Mouse (Mus musculus): ENCODE data around the gene Ccdc42. TPM values are rescaled to one million over a fixed set of nuclear protein-coding genes. Genes with fewer than 3 reads are reported as not detected.

Gene Ccdc42
- total RNA-seq (2014; fragmentation: Nextera tagmentation) (not detected in 2 replicates), total RNA-seq (2017) (not detected in 2 replicates)

DNA sequence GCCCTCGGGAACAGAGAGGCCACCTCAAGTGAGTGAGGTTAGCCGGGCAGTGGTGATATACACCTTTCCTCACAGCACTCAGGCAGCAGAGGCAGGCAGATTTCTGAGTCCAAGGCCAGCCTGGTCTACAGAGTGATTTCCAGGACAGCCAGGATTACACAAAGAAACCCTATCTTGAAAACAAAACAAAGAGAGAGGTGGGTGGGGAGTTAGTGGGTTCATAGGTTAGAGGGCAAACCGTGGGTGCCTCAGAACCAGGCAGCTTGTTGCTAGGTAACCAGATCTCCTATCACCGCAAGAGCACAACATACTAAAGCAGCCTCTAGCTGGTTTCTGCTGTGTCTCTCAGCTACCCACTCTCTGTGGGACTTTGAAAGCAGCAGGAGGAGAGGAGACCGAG, at the start of gene Ccdc42:
Gene Ccdc42, plus strand, starts transcription at position 301 of the 400 bp plus-strand sequence.
- ATAC-seq (replicated peaks; ENCODE audit: poor library complexity, severe bottlenecking): no peak

DNA sequence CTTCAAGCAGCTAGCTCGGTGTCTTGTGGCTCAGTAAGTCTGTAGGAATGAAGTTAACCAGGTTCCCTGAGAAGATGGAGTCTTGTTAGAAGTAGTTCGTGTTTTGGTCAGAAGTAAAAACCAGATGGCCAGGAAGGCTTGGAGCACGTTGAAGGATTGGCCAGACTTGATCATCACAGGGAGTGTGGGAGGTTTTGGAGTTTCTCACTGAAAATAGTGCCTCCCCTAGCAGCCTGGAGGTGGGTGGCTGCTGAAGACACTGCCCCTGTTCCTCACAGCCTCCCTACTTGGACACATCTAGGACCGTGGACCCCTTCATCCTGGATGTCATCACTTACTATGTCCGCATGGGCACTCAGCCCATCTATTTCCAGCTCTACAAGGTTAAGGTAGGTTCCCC, 47.2 kb upstream of the Ccdc42 start:
- no peak for ATAC-seq (replicated peaks; ENCODE audit: poor library complexity, severe bottlenecking)

DNA sequence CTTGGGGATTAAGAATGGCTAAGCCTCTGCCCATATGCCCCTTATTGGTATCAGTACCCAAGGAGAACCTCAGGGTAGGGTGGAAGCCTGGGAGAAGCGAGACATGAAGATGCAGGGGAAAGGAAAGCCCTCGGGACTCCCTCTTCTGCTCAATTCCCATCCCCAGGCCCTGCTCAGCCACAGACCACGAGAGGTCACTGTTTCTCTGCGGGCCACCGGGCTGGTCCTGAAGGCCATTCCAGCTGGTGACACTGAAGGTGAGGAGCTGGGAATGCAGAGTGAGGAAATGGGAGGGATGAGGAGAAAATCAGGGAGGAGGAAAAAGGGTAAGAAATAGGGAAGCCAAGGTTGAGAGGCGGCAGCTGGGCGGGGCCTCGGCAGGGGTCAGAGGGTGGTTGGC, 42.3 kb upstream of the Ccdc42 start:
- ATAC-seq (replicated peaks; ENCODE audit: poor library complexity, severe bottlenecking): no peak

DNA sequence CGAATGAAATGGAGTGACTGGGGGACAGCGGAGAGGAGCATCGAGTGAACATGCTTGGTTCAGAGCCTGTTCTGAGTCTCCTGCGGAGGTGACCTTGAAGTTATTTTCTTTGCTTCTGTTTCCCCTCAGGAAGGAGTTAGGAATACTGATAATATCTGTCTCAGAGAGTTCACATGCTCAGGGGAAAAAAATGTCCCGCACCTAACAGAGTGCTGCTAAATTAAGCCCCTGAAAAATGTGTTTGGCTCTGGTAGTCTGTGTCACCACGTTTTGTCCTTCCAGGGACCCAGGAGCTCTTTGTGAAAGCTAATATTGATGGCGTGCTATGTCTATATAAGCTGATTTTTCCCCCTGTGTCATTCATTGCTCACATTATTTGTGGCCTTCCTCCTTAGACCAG, 41.6 kb upstream of the Ccdc42 start:
- ATAC-seq (replicated peaks; ENCODE audit: poor library complexity, severe bottlenecking): no peak

DNA sequence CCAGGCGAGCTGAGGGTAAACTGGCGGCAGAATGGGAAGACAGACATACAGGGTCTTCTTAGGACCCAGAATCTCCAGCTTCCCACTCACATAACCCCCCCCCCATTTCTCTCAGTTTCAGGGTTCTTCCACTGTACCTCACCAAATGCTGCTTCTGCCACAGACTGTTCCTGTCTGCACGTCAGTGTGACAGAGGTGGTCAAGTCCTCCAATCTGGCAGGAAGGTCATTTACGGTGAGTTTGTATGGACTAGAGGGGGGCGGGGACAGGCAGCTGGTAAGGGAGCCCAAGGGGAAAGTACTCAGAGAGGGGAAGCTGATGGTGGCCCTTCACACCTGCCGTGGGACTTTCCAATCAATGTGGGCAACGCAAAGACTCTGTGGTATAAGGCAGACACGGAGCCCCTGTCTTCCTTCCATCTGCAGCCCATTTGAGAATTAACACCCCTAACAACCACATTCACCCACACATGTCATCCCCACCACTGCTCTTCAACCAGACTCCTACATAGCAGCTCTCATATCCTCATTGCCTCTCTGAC, 41.1 kb upstream of the Ccdc42 start:
- ATAC-seq (replicated peaks; ENCODE audit: poor library complexity, severe bottlenecking): no peak

DNA sequence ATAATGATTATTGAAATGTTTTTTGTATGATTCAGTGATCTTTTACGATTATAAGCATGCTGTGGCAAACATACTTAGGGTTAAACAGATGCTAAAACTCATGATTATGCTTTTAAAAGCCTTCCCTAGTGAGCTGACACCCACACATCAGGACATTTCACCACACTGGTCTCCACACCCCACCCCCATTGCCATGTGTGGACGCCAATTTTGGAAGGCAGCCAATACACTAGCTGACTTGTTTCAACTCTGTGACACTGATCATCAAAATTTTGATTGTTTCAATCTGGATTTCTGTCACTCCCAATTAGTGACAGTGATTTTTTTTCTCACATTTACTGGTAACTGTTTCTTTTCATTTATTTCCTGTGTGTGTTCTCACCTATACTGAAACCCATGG, 39.3 kb upstream of the Ccdc42 start:
- ATAC-seq (replicated peaks; ENCODE audit: poor library complexity, severe bottlenecking): no peak

DNA sequence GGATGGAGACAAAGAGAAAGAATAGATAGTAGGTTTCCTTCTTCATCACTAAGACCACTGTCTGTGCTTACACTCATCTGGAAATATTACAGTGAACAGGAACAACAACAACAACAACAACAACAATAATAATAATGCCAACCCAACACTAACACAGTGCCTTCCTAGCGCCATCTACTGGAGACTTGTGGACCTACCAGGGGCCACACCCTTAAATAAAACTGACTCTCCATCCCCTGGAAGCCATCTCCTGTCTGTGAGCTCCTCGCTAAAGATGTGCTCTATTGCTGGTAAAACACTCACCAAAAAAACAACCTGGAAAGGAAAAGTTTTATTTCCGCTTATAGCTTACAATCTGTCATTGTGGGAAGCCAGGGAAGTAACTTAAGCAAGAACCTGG, 37.2 kb upstream of the Ccdc42 start:
- ATAC-seq (replicated peaks; ENCODE audit: poor library complexity, severe bottlenecking): 0 out of 2 replicates have a peak, but pooled peaks have one; percentile 42

DNA sequence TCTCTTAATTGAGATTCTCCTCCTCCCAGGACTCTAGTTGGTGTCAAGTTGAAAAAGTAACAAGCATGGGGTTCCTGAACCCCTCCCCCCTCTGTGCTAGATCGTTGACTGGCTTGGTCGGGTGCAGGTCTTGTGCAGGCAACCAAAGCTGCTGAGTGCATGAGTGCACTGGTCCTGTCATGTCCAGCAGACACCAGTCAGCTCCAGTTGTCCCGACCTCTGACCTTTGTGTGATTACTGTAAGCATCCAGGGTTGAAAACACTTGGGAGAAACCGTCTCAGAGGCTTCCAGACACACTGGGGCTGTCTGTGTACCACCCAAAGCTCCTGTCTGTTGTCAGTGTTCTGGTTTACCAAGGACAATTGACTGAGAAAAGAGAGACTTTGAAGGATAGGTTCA, 36.5 kb upstream of the Ccdc42 start:
- no peak for ATAC-seq (replicated peaks; ENCODE audit: poor library complexity, severe bottlenecking)

DNA sequence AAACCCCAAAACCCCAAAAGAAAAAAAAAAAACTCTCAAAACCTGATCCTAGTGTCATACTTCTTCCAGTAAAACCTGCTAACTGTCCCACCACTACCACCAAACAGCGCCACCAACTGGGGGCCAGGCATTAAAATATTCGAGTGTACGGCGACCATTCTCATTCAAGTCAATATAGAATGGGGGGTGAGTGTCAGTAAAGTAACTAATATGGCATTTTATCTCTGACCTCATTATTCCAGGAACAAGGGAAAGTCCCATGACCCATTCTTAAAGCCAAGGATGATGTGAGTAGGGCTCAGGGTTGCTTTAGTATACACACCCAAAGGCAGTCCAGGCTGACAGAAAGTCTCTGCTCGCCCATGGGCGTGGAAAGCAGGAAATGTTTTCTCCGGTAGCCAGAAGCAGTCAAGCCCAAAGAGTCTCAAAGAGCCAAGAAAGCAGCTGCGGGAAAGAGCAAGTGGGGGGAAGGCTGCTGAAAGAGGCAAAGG, 32.8 kb upstream of the Ccdc42 start:
- ATAC-seq (replicated peaks; ENCODE audit: poor library complexity, severe bottlenecking): no peak

DNA sequence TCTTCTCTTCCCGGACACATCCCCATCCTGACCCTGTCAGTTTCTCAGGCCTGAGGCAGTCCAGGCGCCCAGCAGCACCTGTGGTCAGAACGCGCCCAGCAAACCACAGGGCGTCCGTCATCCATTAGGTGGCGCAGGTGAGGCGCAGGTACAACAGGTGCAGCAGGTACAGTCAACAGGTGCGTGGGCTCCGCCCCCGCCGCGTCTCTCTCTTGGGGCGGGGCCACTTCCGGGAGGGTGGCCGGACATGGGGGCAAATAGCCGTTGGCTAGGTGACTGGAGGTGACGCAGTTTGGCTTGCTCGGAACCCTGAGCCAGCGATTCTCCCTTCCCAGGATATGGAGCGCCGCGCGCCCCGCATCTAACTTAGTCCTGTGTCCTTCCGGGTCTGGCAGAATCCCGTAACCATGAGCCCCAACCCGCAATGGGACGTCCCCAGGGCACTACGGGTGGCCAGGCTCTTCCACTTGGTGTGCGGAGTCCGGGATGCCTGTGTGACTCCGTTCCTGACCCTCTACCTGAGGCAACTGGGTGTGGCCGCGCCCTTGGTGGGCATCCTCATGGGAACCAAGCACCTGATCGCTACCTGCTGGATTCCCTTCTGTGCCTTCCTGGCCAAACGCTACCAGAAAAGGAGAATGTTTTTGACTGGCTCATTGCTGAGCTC, 30.8 kb upstream of the Ccdc42 start, which contains the start of gene Mfsd6l:
Gene Mfsd6l, plus strand, starts transcription at position 269 of the 667 bp plus-strand sequence.
- no peak for ATAC-seq (replicated peaks; ENCODE audit: poor library complexity, severe bottlenecking)

DNA sequence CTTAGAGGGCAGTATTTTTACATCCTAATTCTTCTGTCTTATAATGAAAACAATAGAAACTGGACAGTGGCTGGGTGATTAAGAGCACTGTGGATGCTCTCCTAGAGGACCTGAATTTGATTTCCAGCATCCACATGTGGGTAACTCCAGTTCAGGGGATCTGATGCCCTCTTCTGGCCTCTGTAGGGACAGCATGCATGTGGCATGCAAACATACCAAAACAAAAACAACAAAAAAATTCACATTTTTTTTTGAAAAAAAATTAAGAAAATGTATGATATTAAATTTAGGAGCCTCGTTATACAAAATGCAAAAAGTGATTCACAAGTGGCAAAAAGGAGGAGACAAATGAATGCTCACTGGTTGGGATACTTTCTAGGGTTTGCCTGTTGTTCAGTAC, 27.3 kb upstream of the Ccdc42 start:
- no peak for ATAC-seq (replicated peaks; ENCODE audit: poor library complexity, severe bottlenecking)

DNA sequence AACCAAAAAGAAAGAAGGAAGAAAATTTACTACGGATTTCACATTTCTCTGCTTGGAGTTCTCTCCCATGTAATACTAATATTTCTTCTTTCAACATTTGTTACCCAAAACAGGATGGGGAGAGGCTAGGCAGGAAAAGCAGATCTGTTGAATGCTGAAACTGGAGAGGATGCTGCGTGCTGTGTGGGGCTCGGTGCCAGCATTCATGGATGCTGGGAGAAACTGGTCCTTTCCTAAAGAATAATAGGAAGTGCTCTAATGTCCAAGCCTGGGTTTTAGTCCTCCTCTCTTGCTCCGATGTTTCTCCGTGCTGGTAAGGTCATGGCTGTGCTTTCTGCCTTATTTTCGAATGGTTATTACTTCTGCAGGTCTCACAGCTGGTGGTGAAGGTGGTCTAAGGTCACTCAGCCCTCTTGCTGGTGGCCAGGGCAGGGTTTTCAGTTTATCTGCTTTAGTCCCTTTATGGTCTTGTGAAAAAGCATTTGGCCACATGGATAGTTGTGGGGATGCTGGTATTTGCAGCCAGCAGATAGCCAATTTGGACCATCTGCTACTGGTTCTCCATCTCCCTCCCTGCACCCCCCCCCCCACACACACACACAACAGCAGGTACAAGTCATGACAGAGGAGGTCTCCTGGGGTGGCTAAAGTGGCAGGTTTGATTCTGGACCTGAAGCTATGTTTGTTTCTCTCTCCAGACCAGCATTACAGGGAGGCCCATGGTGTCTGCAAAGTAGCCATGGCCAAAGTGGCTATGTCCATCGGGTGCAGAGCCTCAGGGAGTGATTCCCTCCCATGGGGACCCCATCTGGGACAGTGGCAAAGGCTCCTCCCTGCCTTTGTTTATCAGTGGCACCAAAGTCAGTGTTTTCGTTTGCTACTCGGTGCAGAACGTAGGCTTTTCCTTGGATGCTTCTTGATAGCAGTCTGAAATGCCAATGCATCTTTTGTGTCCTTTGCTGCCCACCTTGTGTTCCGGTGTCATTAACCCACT, 24.6 kb upstream of the Ccdc42 start:
- ATAC-seq (replicated peaks; ENCODE audit: poor library complexity, severe bottlenecking): no peak

DNA sequence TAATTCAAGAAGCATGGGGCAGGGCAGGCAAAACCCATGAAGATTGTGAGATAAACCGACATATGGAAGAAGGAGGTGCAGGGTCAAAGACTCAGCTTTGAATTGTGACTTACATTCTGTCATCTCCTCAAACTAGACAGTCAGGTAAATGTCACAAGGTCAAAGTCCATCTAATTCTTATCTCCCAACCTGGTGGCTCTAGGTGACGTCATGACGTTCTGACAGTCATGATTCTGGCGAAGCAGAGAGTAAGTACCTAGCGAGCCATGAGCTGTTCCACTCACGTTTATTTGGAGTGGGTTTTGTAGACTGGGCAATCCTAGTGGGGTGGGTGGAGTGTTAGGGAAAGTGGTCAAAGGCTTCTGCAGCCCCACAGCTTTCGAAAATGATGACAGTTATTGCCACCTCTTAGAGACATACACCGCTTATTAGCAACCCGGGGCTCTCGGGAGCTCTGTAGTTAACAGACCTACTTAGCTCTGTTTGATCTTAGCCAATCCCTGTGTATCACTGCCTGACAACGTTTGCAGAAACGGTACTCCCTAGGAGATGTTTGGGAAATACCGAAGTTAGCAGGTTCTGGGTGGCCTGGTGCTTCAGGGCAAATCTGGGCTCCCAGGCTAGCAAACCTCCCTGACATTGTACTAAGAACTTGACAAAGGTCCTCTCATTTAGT, 22.3 kb upstream of the Ccdc42 start:
- no peak for ATAC-seq (replicated peaks; ENCODE audit: poor library complexity, severe bottlenecking)

DNA sequence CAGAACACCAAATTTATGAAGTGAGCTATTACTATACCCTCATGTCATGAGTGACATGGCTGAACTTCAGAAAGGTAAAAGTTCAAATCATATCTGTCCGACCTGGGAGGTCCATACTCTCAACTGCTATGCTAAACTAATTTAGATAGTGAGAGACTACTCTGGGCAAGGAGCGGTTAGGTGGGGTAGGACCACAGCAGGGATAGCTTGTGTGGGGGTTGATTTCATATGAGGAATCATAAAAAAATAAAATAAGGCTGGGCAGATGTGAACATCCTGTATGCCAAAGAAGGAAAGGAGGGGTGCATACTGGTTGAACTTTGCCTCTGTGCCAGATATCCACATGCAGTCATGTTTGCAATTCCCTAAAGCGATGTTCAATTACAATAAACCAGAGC, 21.8 kb upstream of the Ccdc42 start:
- no peak for ATAC-seq (replicated peaks; ENCODE audit: poor library complexity, severe bottlenecking)

DNA sequence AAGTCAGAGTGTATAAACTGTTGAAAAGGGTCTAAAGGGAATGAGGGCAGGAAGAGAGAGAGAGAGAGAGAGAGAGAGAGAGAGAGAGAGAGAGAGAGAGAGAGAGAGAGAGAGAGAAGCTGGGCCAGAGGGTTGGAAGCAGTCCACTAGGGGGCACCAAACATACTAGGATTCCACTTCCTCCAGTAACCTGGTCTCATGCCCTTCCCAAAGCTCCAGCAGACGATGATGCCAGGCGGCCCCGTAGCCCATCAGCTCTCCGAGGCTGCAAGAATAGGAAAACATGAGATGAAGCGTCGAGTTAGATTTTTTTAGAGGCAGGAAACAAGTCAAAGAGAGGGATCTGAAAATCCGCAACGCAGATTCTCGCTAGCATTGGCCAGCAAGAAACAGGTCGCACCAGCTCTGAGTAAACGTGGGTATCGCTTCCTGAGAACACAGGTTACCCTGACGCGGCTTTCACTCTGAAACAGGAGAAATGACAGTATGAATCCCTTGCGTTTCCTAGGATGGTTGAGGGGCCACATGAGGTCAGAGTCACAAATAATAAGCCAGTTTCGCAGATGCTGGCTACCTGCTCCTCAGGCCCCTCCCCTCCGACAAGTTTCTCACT, 20.3 kb upstream of the Ccdc42 start:
- peak; percentile 69 for ATAC-seq (replicated peaks; ENCODE audit: poor library complexity, severe bottlenecking)

DNA sequence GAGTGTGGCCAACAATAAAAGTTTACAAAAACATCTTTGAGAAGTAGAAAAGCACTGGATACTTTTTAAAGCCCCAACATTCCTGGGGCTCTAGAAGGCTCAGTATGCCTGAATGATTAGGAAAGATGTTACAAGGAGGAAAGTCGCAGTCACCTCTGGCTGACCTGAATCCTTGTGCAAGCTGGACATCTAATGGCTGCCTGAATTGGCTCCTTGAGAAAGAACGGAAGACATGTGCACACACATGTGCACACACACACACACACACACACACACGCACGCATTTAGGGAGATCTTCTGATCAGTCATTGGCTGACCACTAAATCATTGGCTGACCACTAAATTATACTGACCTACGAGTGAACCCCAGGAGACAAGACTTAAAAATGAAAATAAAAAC, 16.0 kb upstream of the Ccdc42 start:
- ATAC-seq (replicated peaks; ENCODE audit: poor library complexity, severe bottlenecking): no peak

DNA sequence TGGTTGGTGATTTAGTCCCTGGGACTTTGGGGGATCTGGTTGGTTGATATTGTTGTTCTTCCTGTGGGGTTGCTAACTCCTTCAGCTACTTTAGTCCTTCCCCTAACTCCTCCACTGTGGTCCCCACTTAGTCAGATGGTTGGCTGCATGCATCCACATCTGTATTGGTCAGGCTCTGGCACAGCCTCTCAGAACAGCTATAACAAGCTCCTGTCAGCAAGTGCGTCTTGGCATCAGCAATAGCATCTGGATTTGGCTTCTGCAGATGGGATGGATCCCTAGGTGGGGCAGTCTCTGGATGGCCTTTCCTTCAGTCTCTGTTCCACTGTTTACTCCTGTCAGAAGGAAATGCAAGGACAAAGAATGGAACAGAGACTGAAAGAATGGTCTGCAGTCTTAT, 9.7 kb upstream of the Ccdc42 start:
- no peak for ATAC-seq (replicated peaks; ENCODE audit: poor library complexity, severe bottlenecking)

DNA sequence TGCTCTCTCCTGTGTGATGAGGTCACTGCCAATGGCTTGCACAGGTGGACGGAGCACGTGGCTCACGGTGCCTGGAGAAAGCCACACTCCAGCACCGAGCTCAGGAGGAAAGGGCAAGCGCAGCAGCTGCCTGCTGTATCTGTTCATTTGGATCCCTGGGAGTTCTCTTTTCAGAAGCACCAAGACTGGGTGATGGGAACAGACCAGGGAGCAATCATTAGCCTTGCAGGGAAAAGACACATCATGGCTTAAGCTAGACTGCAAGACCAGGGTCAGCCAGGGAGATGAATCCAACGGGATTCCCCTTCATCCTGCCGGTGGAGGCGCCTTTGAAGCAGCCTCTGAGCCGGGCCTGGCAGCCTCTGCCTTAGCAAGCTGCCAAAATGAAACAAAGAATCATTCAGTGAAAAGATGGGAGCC, 7.3 kb upstream of the Ccdc42 start:
- ATAC-seq (replicated peaks; ENCODE audit: poor library complexity, severe bottlenecking): no peak

DNA sequence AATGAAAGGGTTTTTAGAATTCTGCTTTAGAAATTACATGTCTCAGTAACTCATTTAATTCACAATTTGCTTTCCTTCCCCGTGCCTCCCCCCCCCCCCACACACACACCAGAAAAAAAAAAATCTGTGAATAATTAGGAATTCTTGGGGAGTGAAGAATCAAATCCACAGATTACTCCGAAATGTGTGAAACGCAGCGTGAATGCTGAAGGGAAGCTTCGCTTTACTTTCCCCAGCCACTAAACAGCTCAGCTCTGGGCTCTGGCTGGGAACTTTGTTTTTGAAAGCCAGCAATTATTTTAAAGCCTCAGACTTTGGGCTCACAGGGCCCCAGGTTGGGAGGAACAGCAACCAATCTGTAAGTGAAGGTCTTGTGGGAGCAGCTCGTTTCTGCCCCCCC, 6.3 kb upstream of the Ccdc42 start:
- no peak for ATAC-seq (replicated peaks; ENCODE audit: poor library complexity, severe bottlenecking)

DNA sequence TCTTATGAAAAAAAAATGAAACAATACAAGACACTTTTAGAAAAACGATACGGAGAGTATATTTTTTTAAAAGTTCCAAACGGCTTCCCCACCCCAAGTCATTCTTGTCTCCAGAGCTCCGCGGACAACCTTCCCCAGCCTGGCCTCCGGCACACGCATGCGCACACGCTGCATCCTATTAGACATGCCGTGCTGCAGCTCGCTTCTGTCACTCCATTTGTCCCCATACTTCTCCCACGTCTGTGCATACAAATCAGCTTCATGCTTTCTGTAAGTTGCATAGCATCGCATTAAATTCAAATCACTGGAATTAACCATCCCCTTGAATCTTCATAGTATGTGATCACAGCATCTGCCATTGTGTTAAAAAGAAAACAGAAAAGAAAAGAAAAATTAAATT, 3.6 kb upstream of the Ccdc42 start:
- no peak for ATAC-seq (replicated peaks; ENCODE audit: poor library complexity, severe bottlenecking)

All from granulocyte monocyte progenitor cell, adult 5-6 weeks (primary cell).